Mouse (Mus musculus) megakaryocyte, embryonic 14.5 days (primary cell): ENCODE data around the gene Abl2.

Experiments used
- FLI1 ChIP-seq: IDR thresholded peaks from 2 replicates; pipeline ENCODE4 v1.6.1; 2012; ENCODE audit warnings: low read length, inconsistent platforms, mixed read lengths
- GATA1 ChIP-seq: IDR thresholded peaks from 3 replicates; pipeline ENCODE4 v1.6.1; 2012; ENCODE audit warnings: mixed read lengths, low read length, inconsistent platforms, borderline replicate concordance

DNA sequence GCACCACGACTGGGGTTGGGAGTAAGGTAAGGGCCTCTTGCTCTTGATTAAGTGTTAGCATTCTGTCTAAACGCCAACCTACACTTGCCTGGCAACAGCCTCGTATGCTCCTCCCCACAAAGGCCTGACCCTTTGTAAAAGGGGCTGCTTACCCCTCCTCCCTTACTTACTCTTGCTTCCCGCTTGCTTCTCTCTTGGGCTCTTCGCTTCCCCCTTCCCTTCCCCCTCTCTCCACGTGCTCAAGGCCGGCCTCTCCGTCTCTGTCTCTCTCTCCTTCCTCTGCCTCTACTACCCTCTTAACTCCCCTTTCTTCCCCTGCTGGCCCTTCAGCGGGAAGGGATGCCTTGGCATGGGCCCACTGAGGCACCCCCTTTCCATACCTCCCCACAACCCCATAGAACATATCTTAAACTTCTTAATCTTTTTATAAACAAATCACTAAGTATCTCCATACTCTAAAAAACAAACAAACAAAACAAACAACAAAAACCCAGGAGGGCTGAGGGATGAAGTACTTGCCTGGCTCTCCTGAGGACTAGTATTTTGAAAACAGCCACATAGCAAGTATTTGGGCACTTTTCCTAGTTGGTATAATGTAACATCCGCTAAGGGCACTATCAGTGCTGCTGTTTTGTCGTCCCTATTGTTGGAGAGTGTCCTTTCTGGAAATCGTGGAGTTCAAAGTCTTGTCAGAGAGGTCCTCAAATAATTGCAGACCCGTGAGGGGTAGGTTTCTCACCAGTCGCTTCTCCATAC is 114.3 kb downstream of the Abl2 start:
- TF ChIP-seq GATA1, result no peak
- no peak for TF ChIP-seq FLI1
